Mouse (Mus musculus) c-Kit-positive CD71-positive TER-119-negative erythroid progenitor cells, embryonic 14.5 days (primary cell): Measurements from ENCODE around the gene Sohlh2.
"Not testable (repeated sequence)": the region's sequence is repeated elsewhere in the genome, so short reads cannot be mapped to it uniquely, and the experiment has no call there.

ENCODE experiments used
- DNase-seq: peaks from one replicate; pipeline ENCODE4 v3.0.0-alpha.2; 2013; ENCODE audit warnings: low read depth

Gene Sohlh2

GRCm38 (mm10) chr3:55181766-55182165, at the start of gene Sohlh2:
Sohlh2 (plus strand) TSS chr3:55182028.
- no peak for DNase-seq

GRCm38 (mm10) chr3:55137039-55137438, 44.8 kb upstream of the Sohlh2 start, which contains the start of gene Ccdc169:
Ccdc169 (plus strand) TSS chr3:55137339.
- DNase-seq, result no peak

- DNase-seq, result no peak
Measured at GRCm38 (mm10) chr3:55139837-55140236, 42.0 kb upstream of the Sohlh2 start.

- DNase-seq, result no peak
Measured at GRCm38 (mm10) chr3:55141401-55141800, 40.4 kb upstream of the Sohlh2 start.

- DNase-seq, result no peak
Measured at GRCm38 (mm10) chr3:55144916-55145315, 36.9 kb upstream of the Sohlh2 start.

GRCm38 (mm10) chr3:55146441-55146840, 35.4 kb upstream of the Sohlh2 start:
- DNase-seq, result no peak

- DNase-seq, result no peak
Measured at GRCm38 (mm10) chr3:55147156-55147555, 34.7 kb upstream of the Sohlh2 start.

GRCm38 (mm10) chr3:55148091-55148490, 33.7 kb upstream of the Sohlh2 start:
- DNase-seq, result no peak

GRCm38 (mm10) chr3:55151656-55152433, 30.0 kb upstream of the Sohlh2 start:
- peak; percentile 6 for DNase-seq

- DNase-seq, result peak; percentile 14
Measured at GRCm38 (mm10) chr3:55152673-55153334, 29.0 kb upstream of the Sohlh2 start.

- no peak for DNase-seq
Measured at GRCm38 (mm10) chr3:55154163-55154562, 27.7 kb upstream of the Sohlh2 start.

GRCm38 (mm10) chr3:55157413-55157812, 24.4 kb upstream of the Sohlh2 start:
- no peak for DNase-seq

GRCm38 (mm10) chr3:55161144-55161543, 20.7 kb upstream of the Sohlh2 start:
- no peak for DNase-seq

- no peak for DNase-seq
Measured at GRCm38 (mm10) chr3:55163510-55163909, 18.3 kb upstream of the Sohlh2 start.

- DNase-seq, result no peak
Measured at GRCm38 (mm10) chr3:55172478-55172877, 9.3 kb upstream of the Sohlh2 start.

- DNase-seq, result no peak
Measured at GRCm38 (mm10) chr3:55177271-55177670, 4.6 kb upstream of the Sohlh2 start.

GRCm38 (mm10) chr3:55191668-55192067, 9.8 kb downstream of the Sohlh2 start:
- no peak for DNase-seq

GRCm38 (mm10) chr3:55193351-55193750, 11.5 kb downstream of the Sohlh2 start:
- no peak for DNase-seq

- no peak for DNase-seq
Measured at GRCm38 (mm10) chr3:55194792-55195191, 13.0 kb downstream of the Sohlh2 start.

GRCm38 (mm10) chr3:55195581-55196327, 13.9 kb downstream of the Sohlh2 start:
- DNase-seq, result no peak

- DNase-seq, result no peak
Measured at GRCm38 (mm10) chr3:55196328-55196710, 14.5 kb downstream of the Sohlh2 start.

GRCm38 (mm10) chr3:55203621-55204020, 21.8 kb downstream of the Sohlh2 start:
- not testable (repeated sequence) for DNase-seq

GRCm38 (mm10) chr3:55206413-55206812, 24.6 kb downstream of the Sohlh2 start:
- DNase-seq, result no peak
